Mouse (Mus musculus) brain, embryonic 14.5 days (tissue): ENCODE results near the gene Capza1.

Experiments used
- CTCF ChIP-seq: fragments of 200-500 bp; IDR thresholded peaks from 2 replicates; pipeline ENCODE4 v1.5.1; 2012; ENCODE audit warnings: inconsistent platforms, mild to moderate bottlenecking, moderate library complexity, borderline replicate concordance; ENCODE audit not compliant: insufficient read depth, insufficient read length; ENCODE audit errors: extremely low read depth
- POLR2A ChIP-seq: fragments of 200-500 bp; IDR thresholded peaks from 2 replicates; pipeline ENCODE4 v1.6.1; 2012; ENCODE audit warnings: mild to moderate bottlenecking, inconsistent platforms, borderline replicate concordance; ENCODE audit not compliant: poor library complexity, insufficient read depth, insufficient read length, severe bottlenecking; ENCODE audit errors: extremely low read depth

DNA sequence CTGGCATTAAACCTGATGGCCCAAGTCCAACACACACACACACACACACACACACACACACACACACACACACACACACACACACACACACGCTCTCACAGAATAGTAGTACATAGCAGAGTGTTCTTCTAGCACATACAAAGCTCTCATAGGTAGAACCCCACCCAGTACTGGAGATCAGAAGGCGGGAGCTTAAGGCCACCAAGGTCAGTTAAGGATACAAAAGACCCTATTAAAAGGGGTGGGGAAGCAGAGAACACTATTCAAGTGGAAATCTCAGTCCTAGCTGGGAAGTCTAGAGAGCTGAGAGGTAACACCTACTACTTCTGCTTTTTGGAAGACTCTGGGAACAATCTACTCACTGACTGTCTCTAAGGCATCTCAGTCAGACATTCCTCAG lies 49.0 kb downstream of the Capza1 start:
- TF ChIP-seq CTCF: no peak
- no peak for TF ChIP-seq POLR2A
